Mouse (Mus musculus): ENCODE results near the gene Wdr82.

DNA sequence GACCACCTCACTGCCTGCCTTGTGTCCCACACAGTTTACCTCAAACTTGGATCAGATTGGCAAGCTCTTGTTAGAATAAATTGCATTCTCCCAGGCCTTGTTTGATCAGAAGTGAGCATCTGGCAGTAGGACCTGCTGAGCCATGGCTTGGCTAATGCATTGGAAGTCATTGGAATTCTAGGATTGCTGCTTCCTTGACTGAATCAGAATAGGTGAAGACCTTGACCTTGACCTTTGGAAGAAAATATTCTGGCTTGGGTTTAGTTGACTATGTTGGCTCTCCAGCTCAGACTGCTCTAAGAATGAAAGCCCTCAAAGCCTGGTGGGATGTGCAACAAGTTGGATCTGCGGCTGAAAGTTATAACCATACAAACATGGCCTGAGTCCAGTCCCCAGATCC is 20.6 kb downstream of the Wdr82 start:
- TF ChIP-seq POLR2A (IDR thresholded peaks at IDR 0.05; ENCODE audit: borderline replicate concordance, control insufficient read depth, low read depth, low read length) (no peak), CTCF (IDR thresholded peaks at IDR 0.05; ENCODE audit: control insufficient read depth, insufficient read depth, low read length) (no peak)

Measured in bone marrow, adult 2 months (tissue).